Mouse (Mus musculus) midbrain, postnatal 0 days (tissue): Measurements from ENCODE around the gene Megf11. TPM values are rescaled to one million over a fixed set of nuclear protein-coding genes. Genes with fewer than 3 reads are reported as not detected.

Source experiments
- ATAC-seq: fragments of 200-750 bp; cut with Nextera tagmentation; 2 replicates; pipeline ENCODE4 v1.8.0; 2017; ENCODE audit warnings: moderate number of reproducible peaks, mild to moderate bottlenecking, moderate TSS enrichment, moderate library complexity; ENCODE audit not compliant: low FRiP score
- DNase-seq: peaks from one replicate; pipeline ENCODE4 v3.0.0-alpha.2; 2015; ENCODE audit warnings: low spot score
- H3K27ac ChIP-seq: fragments of 300-500 bp; sonication (generic); 2 replicates; pipeline ENCODE4 v1.5.1; 2014; ENCODE audit warnings: low read depth, mild to moderate bottlenecking, low read length, mixed read lengths
- H3K27me3 ChIP-seq: fragments of 300-500 bp; sonication (generic); 2 replicates; pipeline ENCODE4 v1.6.1; 2014; ENCODE audit warnings: low read length, control low read depth, mixed read lengths; ENCODE audit not compliant: insufficient read depth
- H3K36me3 ChIP-seq: fragments of 300-500 bp; sonication (generic); 2 replicates; pipeline ENCODE4 v1.6.1; 2014; ENCODE audit warnings: low read length, control low read depth, mixed read lengths; ENCODE audit not compliant: insufficient read depth
- H3K4me1 ChIP-seq: fragments of 300-500 bp; sonication (generic); 2 replicates; pipeline ENCODE4 v1.6.1; 2014; ENCODE audit warnings: mild to moderate bottlenecking, control low read depth, antibody characterized with exemption, low read length, mixed read lengths; ENCODE audit not compliant: insufficient read depth
- H3K4me2 ChIP-seq: fragments of 300-500 bp; sonication (generic); 2 replicates; pipeline ENCODE4 v1.6.1; 2014; ENCODE audit warnings: low read depth, mild to moderate bottlenecking, low read length, mixed read lengths; ENCODE audit not compliant: poor library complexity, severe bottlenecking
- H3K4me3 ChIP-seq: fragments of 300-500 bp; sonication (generic); 2 replicates; pipeline ENCODE4 v1.5.1; 2014; ENCODE audit warnings: low read depth, mild to moderate bottlenecking, low read length, moderate library complexity
- H3K9ac ChIP-seq: fragments of 300-500 bp; sonication (generic); replicated peaks from 2 replicates; pipeline ENCODE4 v1.6.1; 2014; ENCODE audit warnings: mild to moderate bottlenecking, low read length, moderate library complexity, mixed read lengths; ENCODE audit not compliant: poor library complexity, severe bottlenecking
- H3K9me3 ChIP-seq: fragments of 300-500 bp; sonication (generic); 2 replicates; pipeline ENCODE4 v1.6.1; 2016; ENCODE audit warnings: low read length, control low read depth
- CTCF ChIP-seq: IDR thresholded peaks from 2 replicates; pipeline ENCODE4 v1.5.1; 2016; ENCODE audit warnings: antibody characterized with exemption, mild to moderate bottlenecking
- WGBS: fragments of 180-500 bp; shearing (Covaris S2); extraction: QIAGEN DNeasy Blood & Tissue Kit; methylation state at CpG from one replicate; pipeline ENCODE4 v1.1.7; 2014; 5-methylcytosine and 5-hydroxymethylcytosine counted together
- polyA plus RNA-seq: library from polyadenylated mRNA; unstranded; fragments of >200 nt; fragmentation: Nextera tagmentation; extraction: Ambion mirVana; gene quantifications from 2 replicates; pipeline ENCODE4 v1.2.1, GENCODE M21; 2015
- total RNA-seq: library from RNA; depleted of rRNA; stranded (reverse); fragments of >200 nt; gene quantifications from 2 replicates; pipeline ENCODE4 v1.2.3, GENCODE M21; 2014

Megf11 gene
- total and polyA plus RNA-seq, 2 experiments from 2014 or later, result 17.7 to 41.8 TPM

GRCm38 (mm10) chr9:64520747-64521283, 135.4 kb downstream of the Megf11 start:
- no peak for DNase-seq
- Histone ChIP-seq H3K36me3 (no peaks in the 10 kb centered on the region), H3K27ac (peak overlapping the region; percentile 7; the same call in 1 of the 2 replicates), H3K9me3 (no peaks in the 10 kb centered on the region), H3K27me3 (no peaks in the 10 kb centered on the region), H3K4me2 (no peak overlapping the region), H3K4me1 (no peaks in the 10 kb centered on the region), H3K9ac (no peak overlapping the region), H3K4me3 (no peak overlapping the region)
- WGBS, result 49% methylated on average over 4 of the region's 4 CpGs
- no peak for TF ChIP-seq CTCF
- ATAC-seq, result no peak

GRCm38 (mm10) chr9:64523264-64524045, 138.0 kb downstream of the Megf11 start:
- WGBS, result 60% methylated on average over 21 of the region's 21 CpGs
- H3K36me3 ChIP-seq, result no peaks in the 10 kb centered on the region
- H3K27me3 ChIP-seq, result no peaks in the 10 kb centered on the region
- no peaks in the 10 kb centered on the region for H3K9me3 ChIP-seq
- no peak overlapping the region for H3K4me3 ChIP-seq
- ATAC-seq (no peak), DNase-seq (no peak)
- H3K9ac ChIP-seq, result no peak overlapping the region
- no peak overlapping the region for H3K27ac ChIP-seq
- H3K4me2 ChIP-seq, result no peak overlapping the region
- H3K4me1 ChIP-seq, result no peaks in the 10 kb centered on the region
- TF ChIP-seq CTCF, result no peak

DNA sequence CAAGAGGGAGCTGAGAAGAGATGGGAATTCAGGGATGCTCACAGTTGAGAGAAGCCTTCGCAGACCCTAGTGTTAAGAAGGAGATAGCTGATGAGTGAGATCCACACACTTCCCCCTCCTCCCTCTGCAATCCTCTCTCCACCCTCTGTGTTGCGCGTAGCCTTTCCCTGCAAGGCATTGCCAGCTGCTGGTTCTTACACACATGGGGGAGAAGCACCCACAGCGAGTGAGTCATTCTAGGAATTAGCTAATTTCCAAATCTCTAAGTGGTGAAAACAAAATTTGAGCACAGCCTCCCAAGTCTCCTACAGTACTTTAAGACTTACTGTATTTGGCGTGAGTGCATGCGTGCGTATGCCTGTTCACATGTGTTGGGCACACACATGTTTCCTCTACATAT, 142.6 kb downstream of the Megf11 start:
- ATAC-seq (no peak), DNase-seq (no peak)
- Histone ChIP-seq H3K4me3 (no peak overlapping the region), H3K4me1 (peaks cover 2% of the 10 kb centered on the region; the same call in 1 of the 2 replicates), H3K27me3 (no peaks in the 10 kb centered on the region), H3K27ac (no peak overlapping the region), H3K9me3 (no peaks in the 10 kb centered on the region), H3K9ac (no peak overlapping the region), H3K4me2 (no peak overlapping the region), H3K36me3 (no peaks in the 10 kb centered on the region)
- WGBS, result 87% methylated on average over 7 of the region's 7 CpGs
- TF ChIP-seq CTCF, result no peak

GRCm38 (mm10) chr9:64528595-64528994, 143.2 kb downstream of the Megf11 start:
- Histone ChIP-seq H3K4me3 (no peak overlapping the region), H3K9me3 (no peaks in the 10 kb centered on the region), H3K27me3 (no peaks in the 10 kb centered on the region), H3K9ac (no peak overlapping the region), H3K27ac (no peak overlapping the region), H3K4me1 (peaks cover 3% of the 10 kb centered on the region; the same call in 1 of the 2 replicates), H3K36me3 (no peaks in the 10 kb centered on the region), H3K4me2 (no peak overlapping the region)
- TF ChIP-seq CTCF, result no peak
- DNase-seq (no peak), ATAC-seq (no peak)
- 65% methylated on average over 2 of the region's 2 CpGs for WGBS

GRCm38 (mm10) chr9:64531935-64532334, 146.5 kb downstream of the Megf11 start:
- Histone ChIP-seq H3K4me1 (peaks cover 11% of the 10 kb centered on the region; the same call in 1 of the 2 replicates), H3K27me3 (no peaks in the 10 kb centered on the region), H3K4me2 (no peak overlapping the region), H3K9me3 (no peaks in the 10 kb centered on the region), H3K9ac (no peak overlapping the region), H3K4me3 (no peak overlapping the region), H3K27ac (no peak overlapping the region), H3K36me3 (no peaks in the 10 kb centered on the region)
- 77% methylated on average over 3 of the region's 3 CpGs for WGBS
- no peak for ATAC-seq
- TF ChIP-seq CTCF, result no peak
- no peak for DNase-seq

DNA sequence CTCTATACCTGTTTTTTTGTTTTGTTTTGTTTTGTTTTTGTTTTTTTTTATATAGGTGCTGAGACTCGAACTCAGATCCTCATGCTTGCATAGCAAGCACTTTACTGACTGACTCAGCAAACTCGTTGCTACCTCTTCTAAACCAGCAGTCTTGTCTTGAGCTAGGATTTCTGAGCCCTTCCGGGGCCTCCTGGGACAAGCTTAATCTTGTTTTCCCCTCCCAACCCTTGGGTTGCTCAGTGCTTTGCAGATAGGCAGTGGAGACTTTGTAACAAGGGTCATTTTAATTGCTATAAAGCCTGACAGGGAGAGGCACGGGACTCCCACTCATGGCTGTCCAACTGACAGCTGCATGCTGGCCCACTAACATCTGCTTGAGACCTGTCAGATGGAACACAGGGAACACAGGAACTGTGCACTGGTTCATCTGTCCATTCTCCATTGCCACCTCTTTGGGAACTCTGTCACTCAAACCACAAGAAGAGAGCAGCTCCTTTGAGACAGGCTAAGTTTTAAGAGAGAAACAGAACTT, 147.4 kb downstream of the Megf11 start:
- H3K4me1 ChIP-seq, result peaks cover 11% of the 10 kb centered on the region; the same call in 1 of the 2 replicates
- no peak overlapping the region for H3K27ac ChIP-seq
- no peaks in the 10 kb centered on the region for H3K9me3 ChIP-seq
- DNase-seq, result no peak
- no peak overlapping the region for H3K4me2 ChIP-seq
- no peaks in the 10 kb centered on the region for H3K27me3 ChIP-seq
- TF ChIP-seq CTCF, result no peak
- 43% methylated on average over 4 of the region's 4 CpGs for WGBS
- ATAC-seq, result no peak
- H3K36me3 ChIP-seq, result no peaks in the 10 kb centered on the region
- H3K9ac ChIP-seq, result no peak overlapping the region
- no peak overlapping the region for H3K4me3 ChIP-seq
